Mouse (Mus musculus): Measurements from ENCODE around the gene Lyar.

Lyar gene

GRCm38 (mm10) chr5:38255644-38256043 lies 35.4 kb downstream of the Lyar start:
- no peak for DNase-seq (ENCODE audit: low read depth)

- no peak for DNase-seq (ENCODE audit: low read depth)
Observed at GRCm38 (mm10) chr5:38256551-38256950, 36.3 kb downstream of the Lyar start.

- no peak for DNase-seq (ENCODE audit: low read depth)
Observed at GRCm38 (mm10) chr5:38258034-38258772, 37.9 kb downstream of the Lyar start.

GRCm38 (mm10) chr5:38258773-38259146 lies 38.5 kb downstream of the Lyar start:
- DNase-seq (ENCODE audit: low read depth): no peak

GRCm38 (mm10) chr5:38259455-38260106 lies 39.3 kb downstream of the Lyar start:
- DNase-seq (ENCODE audit: low read depth): peak; percentile 21

- peak; percentile 79 for DNase-seq (ENCODE audit: low read depth)
Observed at GRCm38 (mm10) chr5:38260107-38260682, 39.9 kb downstream of the Lyar start, which contains the start of gene Tmem128. Gene Tmem128 (plus strand): TSS chr5:38260185.

GRCm38 (mm10) chr5:38270942-38271341 lies 50.7 kb downstream of the Lyar start:
- DNase-seq (ENCODE audit: low read depth): no peak

GRCm38 (mm10) chr5:38273831-38274230 lies 53.6 kb downstream of the Lyar start:
- no peak for DNase-seq (ENCODE audit: low read depth)

- DNase-seq (ENCODE audit: low read depth): no peak
Observed at GRCm38 (mm10) chr5:38275771-38276170, 55.5 kb downstream of the Lyar start, which contains the start of gene Otop1. Gene Otop1 (plus strand): TSS chr5:38275972.

GRCm38 (mm10) chr5:38276451-38276850 lies 56.2 kb downstream of the Lyar start:
- no peak for DNase-seq (ENCODE audit: low read depth)

- no peak for DNase-seq (ENCODE audit: low read depth)
Observed at GRCm38 (mm10) chr5:38277098-38277866, 57.0 kb downstream of the Lyar start.

- no peak for DNase-seq (ENCODE audit: low read depth)
Observed at GRCm38 (mm10) chr5:38277936-38278600, 57.8 kb downstream of the Lyar start.

- DNase-seq (ENCODE audit: low read depth): no peak
Observed at GRCm38 (mm10) chr5:38280075-38280474, 59.8 kb downstream of the Lyar start.

Measured in NIH3T3 (cell line).